29 mouse cellular contexts compared by ENCODE assay signal in the genomic region with DNA sequence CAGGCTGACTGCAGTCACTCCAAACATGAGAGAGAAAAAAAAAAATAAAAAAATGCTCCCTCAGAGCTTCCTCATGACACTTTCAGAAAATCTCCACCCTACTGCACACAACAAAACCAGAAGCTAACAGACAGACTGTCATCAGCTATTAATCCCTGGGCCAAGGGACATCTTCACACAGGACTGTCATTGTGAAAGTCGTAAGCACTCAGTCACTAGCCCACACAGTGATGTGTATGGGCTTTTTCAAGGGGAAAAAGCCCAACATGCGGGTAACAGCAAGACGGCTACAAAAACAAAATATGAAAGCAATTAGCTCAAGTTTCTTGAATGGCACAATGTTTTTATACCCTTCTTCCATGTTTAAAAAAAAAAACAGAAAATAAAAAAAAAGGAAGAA.
"Had no signal": no experiment of that assay in that cellular context is flagged by ENCODE, and none has a peak within 500 bp of the region (broad histone marks: within the 10 kb centered on the region; RNA-seq: fewer than 3 reads in every experiment).

No protein-coding gene starts in this region.

- H3K4me1 ChIP-seq: limb, embryonic 10.5 days; limb, embryonic 12.5 days; limb, embryonic 15.5 days; liver, embryonic 12.5 days; liver, embryonic 13.5 days; liver, embryonic 15.5 days; lung, embryonic 15.5 days; megakaryocyte, embryonic 14.5 days; midbrain, embryonic 12.5 days; midbrain, embryonic 13.5 days; midbrain, embryonic 15.5 days had no signal

- H3K4me2 ChIP-seq: limb, embryonic 12.5 days; limb, embryonic 13.5 days; limb, embryonic 15.5 days; liver, embryonic 11.5 days; liver, embryonic 12.5 days; liver, embryonic 13.5 days; liver, embryonic 15.5 days; lung, embryonic 14.5 days; lung, embryonic 15.5 days; midbrain, embryonic 11.5 days; midbrain, embryonic 12.5 days; midbrain, embryonic 13.5 days; midbrain, embryonic 15.5 days had no signal

- H3K27me3 ChIP-seq: limb, embryonic 12.5 days; limb, embryonic 15.5 days; liver, embryonic 12.5 days; liver, embryonic 13.5 days; liver, embryonic 15.5 days; lung, embryonic 15.5 days; megakaryocyte, embryonic 14.5 days; midbrain, embryonic 12.5 days; midbrain, embryonic 13.5 days; midbrain, embryonic 15.5 days had no signal

- H3K9ac ChIP-seq: limb, embryonic 12.5 days; limb, embryonic 13.5 days; limb, embryonic 15.5 days; liver, embryonic 12.5 days; liver, embryonic 13.5 days; liver, embryonic 14.5 days; liver, embryonic 15.5 days; liver, postnatal 0 days; lung, embryonic 14.5 days; lung, embryonic 15.5 days; midbrain, embryonic 12.5 days; midbrain, embryonic 13.5 days; midbrain, embryonic 15.5 days had no signal

- H3K36me3 ChIP-seq: limb, embryonic 10.5 days; limb, embryonic 12.5 days; limb, embryonic 13.5 days; limb, embryonic 15.5 days; liver, embryonic 12.5 days; liver, embryonic 13.5 days; liver, embryonic 15.5 days; lung, embryonic 15.5 days; midbrain, embryonic 10.5 days; midbrain, embryonic 12.5 days; midbrain, embryonic 13.5 days; midbrain, embryonic 15.5 days had no signal

- H3K27ac ChIP-seq: limb, embryonic 10.5 days; limb, embryonic 12.5 days; limb, embryonic 13.5 days; limb, embryonic 15.5 days; liver, embryonic 12.5 days; liver, embryonic 13.5 days; liver, embryonic 14.5 days; liver, embryonic 15.5 days; lung, embryonic 15.5 days; macrophage; midbrain, embryonic 10.5 days; midbrain, embryonic 12.5 days; midbrain, embryonic 13.5 days; midbrain, embryonic 15.5 days had no signal

- H3K4me3 ChIP-seq: limb, embryonic 10.5 days; limb, embryonic 12.5 days; limb, embryonic 13.5 days; limb, embryonic 15.5 days; liver, embryonic 12.5 days; liver, embryonic 13.5 days; liver, embryonic 15.5 days; lung, embryonic 15.5 days; megakaryocyte, embryonic 14.5 days; midbrain, embryonic 10.5 days; midbrain, embryonic 12.5 days; midbrain, embryonic 13.5 days; midbrain, embryonic 15.5 days; myocyte had no signal

- DNase-seq: left cerebral cortex, postnatal 4 days; liver; liver, embryonic 13.5 days; liver, postnatal 0 days; lung, adult 18-20 months; lung, adult 2 months; lung, embryonic 14.5 days; lung, postnatal 10 days; lung, postnatal 14 days; lung, postnatal 36 days; lung, postnatal 4 days; midbrain, embryonic 14.5 days had no signal

- H3K9me3 ChIP-seq: limb, embryonic 10.5 days; limb, embryonic 12.5 days; limb, embryonic 13.5 days; limb, embryonic 15.5 days; liver, embryonic 12.5 days; liver, embryonic 13.5 days; liver, embryonic 15.5 days; lung, embryonic 15.5 days; megakaryocyte, embryonic 14.5 days; midbrain, embryonic 10.5 days; midbrain, embryonic 12.5 days; midbrain, embryonic 13.5 days; midbrain, embryonic 15.5 days had no signal
